Mouse (Mus musculus) embryonic fibroblast, embryonic 13.5 days (primary cell): ENCODE measurements around the gene Ppp1r35.

Experiments
- CTCF ChIP-seq: IDR thresholded peaks from 2 replicates; pipeline ENCODE4 v1.5.1; 2011; ENCODE audit warnings: mild to moderate bottlenecking, control low read depth, low read length, moderate library complexity, borderline replicate concordance; ENCODE audit not compliant: insufficient read depth
- POLR2A ChIP-seq: IDR thresholded peaks from 2 replicates; pipeline ENCODE4 v1.6.1; 2011; ENCODE audit warnings: low read depth, mild to moderate bottlenecking, control low read depth, low read length, moderate library complexity

GRCm38 (mm10) chr5:137751988-137752387, 26.7 kb upstream of the Ppp1r35 start:
- no peak for TF ChIP-seq POLR2A
- TF ChIP-seq CTCF, result no peak
